Mouse (Mus musculus): ENCODE measurements around the gene Zap70. TPM values are rescaled to one million over a fixed set of nuclear protein-coding genes. Genes with fewer than 3 reads are reported as not detected.

Zap70 gene
- polyA plus RNA-seq, 1 experiment from 2014 or later = 2.3 TPM

DNA sequence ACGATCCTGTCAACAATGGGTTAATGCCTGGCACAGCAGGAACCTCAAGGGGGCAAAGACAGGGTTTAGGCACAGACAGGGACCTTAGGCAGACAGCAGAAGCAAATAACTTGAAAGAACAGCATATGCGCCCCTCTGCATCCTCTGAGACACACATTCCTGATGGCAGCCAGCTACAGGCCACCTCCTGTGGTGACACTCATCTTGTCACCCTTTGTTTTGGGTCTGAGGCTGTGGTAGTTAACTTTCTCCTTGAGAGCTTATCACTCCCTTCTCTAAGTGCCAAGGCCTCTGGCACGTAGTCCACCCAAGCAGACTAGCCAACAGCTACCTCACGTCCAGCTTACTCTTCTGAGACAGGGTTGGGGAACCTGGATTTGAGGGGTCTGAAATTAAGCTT lies 15.9 kb upstream of the Zap70 start:
- Histone ChIP-seq H3K4me1 (replicated peaks; ENCODE audit: control insufficient read depth, insufficient read depth, low read length) (peaks cover 11% of the 10 kb centered on the region), H3K27ac (no peak overlapping the region), H3K36me3 (replicated peaks; ENCODE audit: control insufficient read depth, insufficient read depth) (no peaks in the 10 kb centered on the region), H3K9me3 (ENCODE audit: control insufficient read depth, low read length) (no peaks in the 10 kb centered on the region), H3K4me3 (replicated peaks; ENCODE audit: low read length) (no peak overlapping the region), H3K27me3 (ENCODE audit: control insufficient read depth, insufficient read depth, low read length) (no peaks in the 10 kb centered on the region), H3K9ac (no peak overlapping the region), H3K4me2 (replicated peaks) (no peak overlapping the region)
- WGBS = 33% methylated on average over 4 of the region's 4 CpGs
- ATAC-seq (ENCODE audit: low FRiP score) (no peak), DNase-seq (ENCODE audit: low spot score) (no peak)

GRCm38 (mm10) chr1:36746452-36746851 lies 15.1 kb upstream of the Zap70 start:
- Histone ChIP-seq H3K4me1 (replicated peaks; ENCODE audit: control insufficient read depth, insufficient read depth, low read length) (peaks cover 11% of the 10 kb centered on the region), H3K27me3 (ENCODE audit: control insufficient read depth, insufficient read depth, low read length) (no peaks in the 10 kb centered on the region), H3K9ac (no peak overlapping the region), H3K27ac (no peak overlapping the region), H3K36me3 (replicated peaks; ENCODE audit: control insufficient read depth, insufficient read depth) (no peaks in the 10 kb centered on the region), H3K9me3 (ENCODE audit: control insufficient read depth, low read length) (no peaks in the 10 kb centered on the region), H3K4me3 (replicated peaks; ENCODE audit: low read length) (no peak overlapping the region), H3K4me2 (replicated peaks) (no peak overlapping the region)
- ATAC-seq (ENCODE audit: low FRiP score) (no peak), DNase-seq (ENCODE audit: low spot score) (peak; percentile 30)
- 51% methylated on average over 15 of the region's 15 CpGs for WGBS

DNA sequence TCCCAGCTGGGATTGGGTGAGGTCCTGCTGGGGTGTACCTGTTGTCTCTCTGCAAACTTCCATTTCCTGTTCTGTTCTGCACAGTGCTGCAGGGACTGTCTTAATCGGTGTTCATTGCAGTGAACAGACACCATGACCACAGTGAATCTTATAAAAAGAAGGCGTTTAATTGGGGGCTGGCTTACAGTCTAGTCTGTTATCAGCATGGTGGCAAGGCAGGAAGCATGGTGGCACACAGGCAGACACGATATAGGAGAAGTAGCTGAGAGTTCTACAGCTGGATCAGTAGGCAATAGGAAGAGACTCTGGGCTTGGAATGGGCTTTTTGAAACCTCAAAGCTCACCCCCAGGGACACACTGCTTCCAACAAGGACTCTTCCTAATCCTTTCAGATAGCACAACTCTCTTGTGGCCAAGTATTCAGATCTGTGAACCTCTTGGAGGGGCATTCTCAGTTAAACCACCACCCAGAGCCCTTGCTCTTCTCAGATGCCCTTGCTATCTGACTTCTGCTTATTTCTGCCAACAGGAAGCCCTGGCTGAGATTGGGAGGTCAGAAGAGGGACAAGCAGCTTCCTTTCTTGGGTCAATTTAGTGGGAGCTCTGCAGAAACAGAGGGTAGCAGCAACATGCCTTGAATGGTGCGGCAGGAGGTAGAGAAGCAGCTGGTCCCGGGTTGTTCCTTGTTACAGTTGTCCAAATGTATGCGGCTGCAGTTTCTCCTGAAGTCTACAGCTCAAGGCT lies 7.5 kb upstream of the Zap70 start:
- no peak overlapping the region for H3K9ac ChIP-seq
- WGBS = 79% methylated on average over 6 of the region's 6 CpGs

DNA sequence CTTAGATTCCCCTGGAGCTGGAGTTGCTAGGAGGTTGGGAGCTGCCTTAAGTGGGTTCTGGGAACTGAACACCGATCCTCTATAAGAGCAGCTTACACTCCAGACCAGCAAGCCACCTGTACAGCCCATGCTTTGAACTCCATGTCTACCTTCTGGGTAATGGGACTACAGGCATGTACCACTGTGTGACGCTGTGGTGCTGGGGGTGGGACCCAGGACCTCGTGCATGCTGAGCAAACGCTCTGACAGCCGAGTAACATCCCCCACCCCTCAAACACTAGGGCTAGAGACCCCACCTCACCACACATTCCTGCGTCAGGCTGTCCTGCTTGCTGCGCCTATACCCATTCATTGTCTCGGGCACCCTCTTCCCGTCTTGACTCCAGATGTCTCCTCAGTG lies 3.0 kb upstream of the Zap70 start:
- H3K27me3 ChIP-seq (ENCODE audit: control insufficient read depth, insufficient read depth, low read length) = no peaks in the 10 kb centered on the region
- no peaks in the 10 kb centered on the region for H3K9me3 ChIP-seq (ENCODE audit: control insufficient read depth, low read length)
- DNase-seq (ENCODE audit: low spot score) (no peak), ATAC-seq (ENCODE audit: low FRiP score) (no peak)
- no peak overlapping the region for H3K9ac ChIP-seq
- H3K4me2 ChIP-seq (replicated peaks) = no peak overlapping the region
- WGBS = 90% methylated on average over 9 of the region's 9 CpGs
- no peaks in the 10 kb centered on the region for H3K4me1 ChIP-seq (replicated peaks; ENCODE audit: control insufficient read depth, insufficient read depth, low read length)
- H3K36me3 ChIP-seq (replicated peaks; ENCODE audit: control insufficient read depth, insufficient read depth) = no peaks in the 10 kb centered on the region
- no peak overlapping the region for H3K4me3 ChIP-seq (replicated peaks; ENCODE audit: low read length)
- no peak overlapping the region for H3K27ac ChIP-seq

More for the DNA sequence above, 7.5 kb upstream of the Zap70 start:
- no peak for DNase-seq (ENCODE audit: low spot score)
- no peak overlapping the region for H3K27ac ChIP-seq
- no peak for ATAC-seq (ENCODE audit: low FRiP score)
- no peaks in the 10 kb centered on the region for H3K4me1 ChIP-seq (replicated peaks; ENCODE audit: control insufficient read depth, insufficient read depth, low read length)
- H3K27me3 ChIP-seq (ENCODE audit: control insufficient read depth, insufficient read depth, low read length) = no peaks in the 10 kb centered on the region
- no peak overlapping the region for H3K4me3 ChIP-seq (replicated peaks; ENCODE audit: low read length)
- no peaks in the 10 kb centered on the region for H3K9me3 ChIP-seq (ENCODE audit: control insufficient read depth, low read length)
- H3K36me3 ChIP-seq (replicated peaks; ENCODE audit: control insufficient read depth, insufficient read depth) = no peaks in the 10 kb centered on the region
- H3K4me2 ChIP-seq (replicated peaks) = no peak overlapping the region

DNA sequence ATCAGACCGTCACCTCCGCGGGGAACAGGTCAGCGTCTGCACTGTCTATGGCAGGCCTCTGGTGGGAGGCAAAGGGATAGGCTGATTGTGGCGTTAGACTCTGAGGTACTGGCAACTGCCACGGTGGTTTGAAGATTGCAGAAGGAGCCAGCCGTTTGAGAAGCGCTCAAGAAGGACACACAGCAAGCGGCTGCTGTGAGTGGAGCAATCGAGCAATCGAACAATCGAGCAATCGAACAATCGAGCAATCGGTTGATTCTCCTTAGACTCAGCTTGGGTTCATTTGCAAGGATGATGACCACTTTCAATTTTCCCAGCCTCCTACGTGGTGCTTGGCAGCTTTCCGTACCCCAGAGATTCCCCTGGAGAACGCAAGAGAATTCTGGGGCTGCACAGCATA lies 2.5 kb upstream of the Zap70 start:
- no peak for ATAC-seq (ENCODE audit: low FRiP score)
- 86% methylated on average over 18 of the region's 18 CpGs for WGBS
- no peak for DNase-seq (ENCODE audit: low spot score)
- Histone ChIP-seq H3K4me3 (replicated peaks; ENCODE audit: low read length) (no peak overlapping the region), H3K9me3 (ENCODE audit: control insufficient read depth, low read length) (no peaks in the 10 kb centered on the region), H3K9ac (no peak overlapping the region), H3K4me2 (replicated peaks) (no peak overlapping the region), H3K36me3 (replicated peaks; ENCODE audit: control insufficient read depth, insufficient read depth) (no peaks in the 10 kb centered on the region), H3K27ac (no peak overlapping the region), H3K4me1 (replicated peaks; ENCODE audit: control insufficient read depth, insufficient read depth, low read length) (no peaks in the 10 kb centered on the region), H3K27me3 (ENCODE audit: control insufficient read depth, insufficient read depth, low read length) (no peaks in the 10 kb centered on the region)

- Histone ChIP-seq H3K27ac (no peak overlapping the region), H3K4me3 (replicated peaks; ENCODE audit: low read length) (no peak overlapping the region), H3K36me3 (replicated peaks; ENCODE audit: control insufficient read depth, insufficient read depth) (no peaks in the 10 kb centered on the region), H3K9ac (no peak overlapping the region), H3K9me3 (ENCODE audit: control insufficient read depth, low read length) (no peaks in the 10 kb centered on the region), H3K27me3 (ENCODE audit: control insufficient read depth, insufficient read depth, low read length) (no peaks in the 10 kb centered on the region), H3K4me2 (replicated peaks) (no peak overlapping the region), H3K4me1 (replicated peaks; ENCODE audit: control insufficient read depth, insufficient read depth, low read length) (no peaks in the 10 kb centered on the region)
- WGBS = 80% methylated on average over 9 of the region's 9 CpGs
- ATAC-seq (ENCODE audit: low FRiP score) = no peak
- no peak for DNase-seq (ENCODE audit: low spot score)
Observed at GRCm38 (mm10) chr1:36760401-36760800, 1.2 kb upstream of the Zap70 start.

- Histone ChIP-seq H3K9me3 (ENCODE audit: control insufficient read depth, low read length) (no peaks in the 10 kb centered on the region), H3K4me1 (replicated peaks; ENCODE audit: control insufficient read depth, insufficient read depth, low read length) (no peaks in the 10 kb centered on the region), H3K4me2 (replicated peaks) (no peak overlapping the region), H3K27me3 (ENCODE audit: control insufficient read depth, insufficient read depth, low read length) (no peaks in the 10 kb centered on the region), H3K9ac (no peak overlapping the region), H3K4me3 (replicated peaks; ENCODE audit: low read length) (no peak overlapping the region), H3K27ac (no peak overlapping the region), H3K36me3 (replicated peaks; ENCODE audit: control insufficient read depth, insufficient read depth) (no peaks in the 10 kb centered on the region)
- ATAC-seq (ENCODE audit: low FRiP score) = no peak
- 91% methylated on average over 8 of the region's 8 CpGs for WGBS
- DNase-seq (ENCODE audit: low spot score) = no peak
Observed at GRCm38 (mm10) chr1:36761061-36761460, 537 bp upstream of the Zap70 start.

DNA sequence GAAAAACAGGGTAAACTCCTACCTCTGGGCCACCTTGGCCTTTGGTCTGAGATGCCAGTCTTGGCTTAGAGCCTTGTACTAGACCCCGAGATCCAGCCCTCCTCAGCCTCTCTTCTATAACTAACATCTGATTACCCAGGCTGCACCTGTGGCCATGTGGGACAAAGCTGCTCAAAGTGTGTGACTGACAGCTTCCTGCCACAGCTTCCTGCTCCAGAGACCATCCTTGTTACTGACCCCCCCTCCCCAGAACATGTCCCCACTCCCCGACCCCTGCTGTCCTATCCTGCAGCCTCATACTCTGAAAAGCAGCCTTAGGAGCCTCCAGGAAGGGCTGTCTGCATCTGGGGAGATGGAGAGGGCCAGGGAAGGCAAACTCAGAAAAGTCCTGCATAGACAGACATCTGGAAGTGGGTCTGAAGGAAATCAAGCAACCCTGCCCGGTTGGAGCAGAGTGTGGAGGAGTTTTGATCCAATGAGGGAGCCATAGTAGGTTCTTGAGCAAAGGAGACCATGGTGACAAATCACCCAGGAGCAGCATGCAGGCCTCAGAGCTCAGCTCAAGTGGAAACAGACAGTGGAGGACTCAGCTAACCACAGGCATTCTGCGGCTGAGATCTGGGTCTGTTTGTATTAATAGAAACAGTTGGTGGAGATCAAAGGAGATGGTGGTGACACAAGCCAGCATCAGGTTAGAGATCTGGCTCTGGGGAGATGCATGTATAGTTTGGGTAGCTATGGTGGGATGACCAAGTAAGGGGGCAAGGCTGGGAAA lies 5.0 kb downstream of the Zap70 start:
- Histone ChIP-seq H3K27me3 (ENCODE audit: control insufficient read depth, insufficient read depth, low read length) (peaks cover 12% of the 10 kb centered on the region; the same call in 1 of the 2 replicates), H3K36me3 (replicated peaks; ENCODE audit: control insufficient read depth, insufficient read depth) (no peaks in the 10 kb centered on the region), H3K9ac (no peak overlapping the region), H3K4me2 (replicated peaks) (no peak overlapping the region), H3K4me3 (replicated peaks; ENCODE audit: low read length) (no peak overlapping the region), H3K27ac (no peak overlapping the region), H3K9me3 (ENCODE audit: control insufficient read depth, low read length) (no peaks in the 10 kb centered on the region), H3K4me1 (replicated peaks; ENCODE audit: control insufficient read depth, insufficient read depth, low read length) (no peaks in the 10 kb centered on the region)
- WGBS = 78% methylated on average over 4 of the region's 4 CpGs
- no peak for DNase-seq (ENCODE audit: low spot score)
- ATAC-seq (ENCODE audit: low FRiP score) = no peak

DNA sequence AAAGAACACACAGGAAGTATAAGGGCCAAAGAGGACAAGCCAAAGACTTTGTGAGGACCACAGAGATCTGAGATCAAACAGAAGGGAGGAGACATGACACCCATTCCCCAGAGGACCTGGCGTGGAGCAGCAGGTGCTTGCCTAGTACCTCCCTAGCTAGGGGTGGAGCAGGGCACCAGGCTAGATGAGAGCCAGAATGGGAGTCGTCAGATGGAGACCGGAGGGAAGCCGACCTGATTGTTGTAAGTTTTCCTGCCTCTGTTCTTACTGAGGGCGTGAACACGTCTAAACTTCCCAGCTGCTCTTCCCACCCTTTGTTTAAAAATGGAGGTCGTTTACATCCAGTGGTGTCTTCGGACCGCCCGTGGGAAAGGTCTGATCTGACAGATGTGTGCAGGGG lies 5.7 kb downstream of the Zap70 start:
- Histone ChIP-seq H3K4me3 (replicated peaks; ENCODE audit: low read length) (no peak overlapping the region), H3K9ac (no peak overlapping the region)
- WGBS = 59% methylated on average over 10 of the region's 10 CpGs

More for the DNA sequence above, 5.7 kb downstream of the Zap70 start:
- peaks cover 13% of the 10 kb centered on the region; the same call in 1 of the 2 replicates for H3K27me3 ChIP-seq (ENCODE audit: control insufficient read depth, insufficient read depth, low read length)
- no peaks in the 10 kb centered on the region for H3K36me3 ChIP-seq (replicated peaks; ENCODE audit: control insufficient read depth, insufficient read depth)
- DNase-seq (ENCODE audit: low spot score) (no peak), ATAC-seq (ENCODE audit: low FRiP score) (no peak)
- no peak overlapping the region for H3K4me2 ChIP-seq (replicated peaks)
- H3K27ac ChIP-seq = no peak overlapping the region
- no peaks in the 10 kb centered on the region for H3K9me3 ChIP-seq (ENCODE audit: control insufficient read depth, low read length)
- no peaks in the 10 kb centered on the region for H3K4me1 ChIP-seq (replicated peaks; ENCODE audit: control insufficient read depth, insufficient read depth, low read length)

All from hindbrain, embryonic 14.5 days (tissue).